Mouse (Mus musculus): ENCODE measurements at regions not wholly inside any gene's neighbourhood (a gene's known extent, or its start where the extent isn't known, plus 50 kb on each side); places are given as distances from the start of the nearest gene placed in this dataset.
A peak's percentile ranks its signal among the peaks of the same experiment; 100 is the strongest.

- DNase-seq (ENCODE audit: extremely low spot score in 1 of 2, low spot score in 1 of 2), result peak; percentile 69 to 78
Measured at GRCm38 (mm10) chr14:105588391-105589163, 308.0 kb downstream of the Spry2 start.

GRCm38 (mm10) chr14:105588029-105588390, 308.6 kb downstream of the Spry2 start:
- no peak for DNase-seq (ENCODE audit: extremely low spot score in 1 of 2, low spot score in 1 of 2)

- DNase-seq (ENCODE audit: extremely low spot score in 1 of 2, low spot score in 1 of 2), result no peak
Measured at GRCm38 (mm10) chr14:105584632-105585031, 312.0 kb downstream of the Spry2 start.

- DNase-seq (ENCODE audit: extremely low spot score in 1 of 2, low spot score in 1 of 2), result no peak
Measured at GRCm38 (mm10) chr14:105583497-105583896, 313.1 kb downstream of the Spry2 start.

- no peak for DNase-seq (ENCODE audit: extremely low spot score in 1 of 2, low spot score in 1 of 2)
Measured at GRCm38 (mm10) chr14:105576266-105576665, 317.9 kb downstream of the Ndfip2 start.

GRCm38 (mm10) chr14:105572036-105572891, 313.9 kb downstream of the Ndfip2 start:
- no peak for DNase-seq (ENCODE audit: extremely low spot score in 1 of 2, low spot score in 1 of 2)

GRCm38 (mm10) chr14:105570156-105570555, 311.8 kb downstream of the Ndfip2 start:
- no peak for DNase-seq (ENCODE audit: extremely low spot score in 1 of 2, low spot score in 1 of 2)

- peak; percentile 36 to 66 for DNase-seq (ENCODE audit: extremely low spot score in 1 of 2, low spot score in 1 of 2)
Measured at GRCm38 (mm10) chr14:105565827-105566226, 307.5 kb downstream of the Ndfip2 start.

- no peak for DNase-seq (ENCODE audit: extremely low spot score in 1 of 2, low spot score in 1 of 2)
Measured at GRCm38 (mm10) chr14:105562843-105563242, 304.5 kb downstream of the Ndfip2 start.

GRCm38 (mm10) chr14:105556813-105557212, 298.4 kb downstream of the Ndfip2 start:
- no peak for DNase-seq (ENCODE audit: extremely low spot score in 1 of 2, low spot score in 1 of 2)

- DNase-seq (ENCODE audit: extremely low spot score in 1 of 2, low spot score in 1 of 2), result no peak
Measured at GRCm38 (mm10) chr14:105544066-105544465, 285.7 kb downstream of the Ndfip2 start.

GRCm38 (mm10) chr14:105542486-105543145, 284.2 kb downstream of the Ndfip2 start:
- DNase-seq (ENCODE audit: extremely low spot score in 1 of 2, low spot score in 1 of 2), result no peak

- DNase-seq (ENCODE audit: extremely low spot score in 1 of 2, low spot score in 1 of 2), result no peak
Measured at GRCm38 (mm10) chr14:105542090-105542485, 283.7 kb downstream of the Ndfip2 start.

GRCm38 (mm10) chr14:105532168-105532745, 273.9 kb downstream of the Ndfip2 start:
- no peak for DNase-seq (ENCODE audit: extremely low spot score in 1 of 2, low spot score in 1 of 2)

- no peak for DNase-seq (ENCODE audit: extremely low spot score in 1 of 2, low spot score in 1 of 2)
Measured at GRCm38 (mm10) chr14:105528107-105528506, 269.7 kb downstream of the Ndfip2 start.

GRCm38 (mm10) chr14:105523849-105524248, 265.5 kb downstream of the Ndfip2 start:
- DNase-seq (ENCODE audit: extremely low spot score in 1 of 2, low spot score in 1 of 2), result no peak

- DNase-seq (ENCODE audit: extremely low spot score in 1 of 2, low spot score in 1 of 2), result no peak
Measured at GRCm38 (mm10) chr14:105522279-105522678, 263.9 kb downstream of the Ndfip2 start.

- no peak for DNase-seq (ENCODE audit: extremely low spot score in 1 of 2, low spot score in 1 of 2)
Measured at GRCm38 (mm10) chr14:105518706-105519105, 260.3 kb downstream of the Ndfip2 start.

- DNase-seq (ENCODE audit: extremely low spot score in 1 of 2, low spot score in 1 of 2), result no peak
Measured at GRCm38 (mm10) chr14:105514413-105514812, 256.0 kb downstream of the Ndfip2 start.

- peak in 1 of 2 experiments; percentile 13 for DNase-seq (ENCODE audit: extremely low spot score in 1 of 2, low spot score in 1 of 2)
Measured at GRCm38 (mm10) chr14:105512914-105513677, 254.7 kb downstream of the Ndfip2 start.

Measured in frontal cortex, adult 2 months (tissue).